Mouse (Mus musculus): Measurements from ENCODE around the gene Rfc3. TPM values are rescaled to one million over a fixed set of nuclear protein-coding genes. Genes with fewer than 3 reads are reported as not detected.

Rfc3 gene
- total and polyA plus RNA-seq, 2 experiments from 2014 or later = 28.9 to 62.4 TPM

DNA sequence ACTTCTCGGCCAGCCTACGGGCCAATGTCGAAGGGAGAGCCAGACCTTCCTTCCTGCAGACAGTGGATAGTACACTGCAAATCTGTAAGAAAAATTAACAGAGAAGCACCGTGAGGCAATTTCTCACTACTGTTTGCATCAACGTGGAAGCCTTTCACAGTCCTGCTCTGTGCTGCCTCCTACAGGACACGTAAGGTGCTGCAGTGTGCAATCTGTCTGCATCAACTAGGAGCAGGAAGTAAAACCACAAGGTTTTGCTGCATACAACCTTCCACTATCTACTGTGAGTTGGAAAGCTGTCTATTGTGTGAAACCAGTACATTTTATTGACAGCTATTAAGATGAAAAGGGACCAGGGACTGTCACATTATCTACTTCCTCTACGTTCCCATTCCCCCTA is 6.2 kb downstream of the Rfc3 start:
- 94% methylated on average over 7 of the region's 7 CpGs for WGBS
- ATAC-seq (ENCODE audit: low FRiP score) = no peak
- Histone ChIP-seq H3K36me3 (ENCODE audit: insufficient read depth, low read length) (peaks cover 55% of the 10 kb centered on the region), H3K27me3 (ENCODE audit: insufficient read depth, low read length) (no peaks in the 10 kb centered on the region), H3K9ac (replicated peaks; ENCODE audit: low read length, poor library complexity, severe bottlenecking) (no peak overlapping the region), H3K9me3 (ENCODE audit: low read length) (no peaks in the 10 kb centered on the region), H3K4me2 (ENCODE audit: low read depth, low read length, poor library complexity, severe bottlenecking) (no peak overlapping the region), H3K27ac (ENCODE audit: low read depth, low read length) (no peak overlapping the region), H3K4me3 (ENCODE audit: low read depth, low read length) (no peak overlapping the region), H3K4me1 (ENCODE audit: insufficient read depth, low read length) (no peaks in the 10 kb centered on the region)
- DNase-seq (ENCODE audit: low spot score) = peak; percentile 1
- TF ChIP-seq CTCF (IDR thresholded peaks at IDR 0.05) = peak; percentile 60

DNA sequence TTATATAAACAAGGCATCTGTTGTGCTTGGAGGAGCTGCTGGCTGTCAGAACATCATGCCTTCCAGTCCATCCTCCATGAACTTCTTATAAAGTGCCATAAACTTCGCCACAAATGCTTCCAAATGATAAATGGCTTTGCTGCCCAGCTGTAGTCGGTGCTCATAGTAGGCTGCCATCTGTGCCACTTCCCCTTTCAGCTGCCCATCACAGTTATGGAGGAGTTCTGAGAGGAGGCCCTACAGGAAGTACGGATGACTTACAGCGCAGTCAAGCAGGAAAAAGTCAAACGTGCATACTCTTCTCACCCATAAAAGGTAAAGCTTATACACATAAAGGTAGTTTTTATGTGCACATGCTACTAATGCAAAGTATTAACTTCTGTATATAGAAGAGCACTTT is 8.2 kb downstream of the Rfc3 start:
- H3K4me1 ChIP-seq (ENCODE audit: insufficient read depth, low read length) = no peaks in the 10 kb centered on the region
- no peak overlapping the region for H3K4me3 ChIP-seq (ENCODE audit: low read depth, low read length)
- 93% methylated on average over 5 of the region's 5 CpGs for WGBS

GRCm38 (mm10) chr5:151642102-151642501 is 8.9 kb downstream of the Rfc3 start:
- H3K4me3 ChIP-seq (ENCODE audit: low read depth, low read length) = no peak overlapping the region
- no peak overlapping the region for H3K4me2 ChIP-seq (ENCODE audit: low read depth, low read length, poor library complexity, severe bottlenecking)
- ATAC-seq (ENCODE audit: low FRiP score) = no peak
- TF ChIP-seq CTCF (IDR thresholded peaks at IDR 0.05) = no peak
- H3K27ac ChIP-seq (ENCODE audit: low read depth, low read length) = no peak overlapping the region
- H3K27me3 ChIP-seq (ENCODE audit: insufficient read depth, low read length) = no peaks in the 10 kb centered on the region
- no peak overlapping the region for H3K9ac ChIP-seq (replicated peaks; ENCODE audit: low read length, poor library complexity, severe bottlenecking)
- peaks cover 40% of the 10 kb centered on the region for H3K36me3 ChIP-seq (ENCODE audit: insufficient read depth, low read length)
- H3K9me3 ChIP-seq (ENCODE audit: low read length) = no peaks in the 10 kb centered on the region
- 100% methylated on average over 1 of the region's 1 CpGs for WGBS
- no peak for DNase-seq (ENCODE audit: low spot score)
- H3K4me1 ChIP-seq (ENCODE audit: insufficient read depth, low read length) = no peaks in the 10 kb centered on the region

More for the DNA sequence above, 8.2 kb downstream of the Rfc3 start:
- Histone ChIP-seq H3K27me3 (ENCODE audit: insufficient read depth, low read length) (no peaks in the 10 kb centered on the region), H3K9me3 (ENCODE audit: low read length) (no peaks in the 10 kb centered on the region), H3K36me3 (ENCODE audit: insufficient read depth, low read length) (peaks cover 48% of the 10 kb centered on the region), H3K27ac (ENCODE audit: low read depth, low read length) (no peak overlapping the region), H3K4me2 (ENCODE audit: low read depth, low read length, poor library complexity, severe bottlenecking) (no peak overlapping the region), H3K9ac (replicated peaks; ENCODE audit: low read length, poor library complexity, severe bottlenecking) (no peak overlapping the region)
- no peak for DNase-seq (ENCODE audit: low spot score)
- ATAC-seq (ENCODE audit: low FRiP score) = no peak
- no peak for TF ChIP-seq CTCF (IDR thresholded peaks at IDR 0.05)

- H3K9ac ChIP-seq (replicated peaks; ENCODE audit: low read length, poor library complexity, severe bottlenecking) = no peak within 1 kb of the TSS
- DNase-seq (ENCODE audit: low spot score) = no peak
These were observed 45.1 kb downstream of the Rfc3 start, which contains the start of gene Vmn2r18 for GRCm38 (mm10) chr5:151605921-151606320. Gene Vmn2r18 (minus strand): TSS chr5:151606021.

GRCm38 (mm10) chr5:151601696-151602095 is 49.3 kb downstream of the Rfc3 start:
- 43% methylated on average over 1 of the region's 1 CpGs for WGBS

More at GRCm38 (mm10) chr5:151605921-151606320, 45.1 kb downstream of the Rfc3 start, which contains the start of gene Vmn2r18:
- Histone ChIP-seq H3K9me3 (ENCODE audit: low read length) (no peaks in the 10 kb centered on the region), H3K27me3 (ENCODE audit: insufficient read depth, low read length) (no peaks in the 10 kb centered on the region), H3K27ac (ENCODE audit: low read depth, low read length) (no peak within 1 kb of the TSS), H3K4me2 (ENCODE audit: low read depth, low read length, poor library complexity, severe bottlenecking) (no peak within 1 kb of the TSS), H3K36me3 (ENCODE audit: insufficient read depth, low read length) (no peaks in the 10 kb centered on the region), H3K4me3 (ENCODE audit: low read depth, low read length) (no peak within 1 kb of the TSS), H3K4me1 (ENCODE audit: insufficient read depth, low read length) (no peaks in the 10 kb centered on the region)
- 84% methylated on average over 3 of the region's 3 CpGs for WGBS
- ATAC-seq (ENCODE audit: low FRiP score) = no peak
- TF ChIP-seq CTCF (IDR thresholded peaks at IDR 0.05) = no peak

More at GRCm38 (mm10) chr5:151601696-151602095, 49.3 kb downstream of the Rfc3 start:
- Histone ChIP-seq H3K9me3 (ENCODE audit: low read length) (no peaks in the 10 kb centered on the region), H3K27me3 (ENCODE audit: insufficient read depth, low read length) (no peaks in the 10 kb centered on the region), H3K4me2 (ENCODE audit: low read depth, low read length, poor library complexity, severe bottlenecking) (no peak overlapping the region), H3K27ac (ENCODE audit: low read depth, low read length) (no peak overlapping the region), H3K4me3 (ENCODE audit: low read depth, low read length) (no peak overlapping the region), H3K4me1 (ENCODE audit: insufficient read depth, low read length) (no peaks in the 10 kb centered on the region), H3K36me3 (ENCODE audit: insufficient read depth, low read length) (no peaks in the 10 kb centered on the region), H3K9ac (replicated peaks; ENCODE audit: low read length, poor library complexity, severe bottlenecking) (no peak overlapping the region)
- ATAC-seq (ENCODE audit: low FRiP score) (no peak), DNase-seq (ENCODE audit: low spot score) (no peak)
- TF ChIP-seq CTCF (IDR thresholded peaks at IDR 0.05) = no peak

Other genes with a start within 250 kb of the Rfc3 start
- gene Gm42906, start 223.1 kb downstream of the Rfc3 start, total RNA-seq (2014; rRNA removed) = not detected in 2 replicates
- gene Gm42906, start 223.1 kb downstream of the Rfc3 start, polyA plus RNA-seq (2015; fragmentation: Nextera tagmentation; extraction: Ambion mirVana) = not detected in 2 replicates
- gene Vmn2r18, start 45.2 kb downstream of the Rfc3 start, total RNA-seq (2014; rRNA removed) = 0.09 TPM in 1 of 2 replicates, not detected in the other
- gene Vmn2r18, start 45.2 kb downstream of the Rfc3 start, polyA plus RNA-seq (2015; fragmentation: Nextera tagmentation; extraction: Ambion mirVana) = 0.06 and 0.10 TPM in 2 replicates